9 mouse cellular contexts compared by ENCODE assay signal in genomic region chr17:71000255-71000654, GRCm38 (mm10). TPM values are rescaled to one million over a fixed set of nuclear protein-coding genes. Genes with fewer than 3 reads are reported as not detected.
DNase-seq lines count a peak whose midpoint lies in the region; ATAC-seq lines count a peak whose summit lies in the region.
"Had no signal": no experiment of that assay in that cellular context is flagged by ENCODE, and none has a peak within 500 bp of the region (broad histone marks: within the 10 kb centered on the region; RNA-seq: fewer than 3 reads in every experiment).

No protein-coding gene starts in this region.

- H3K9ac ChIP-seq in liver, embryonic 11.5 days (ENCODE audit: low read depth, low read length), result no peak overlapping the region
- no peak overlapping the region for H3K9ac ChIP-seq in embryonic facial prominence, embryonic 11.5 days (replicated peaks; ENCODE audit: low read length)
- no peak overlapping the region for H3K9ac ChIP-seq in hindbrain, embryonic 16.5 days (ENCODE audit: low read depth, low read length)
- no peak overlapping the region for H3K9ac ChIP-seq in midbrain, embryonic 14.5 days (replicated peaks; ENCODE audit: low read length)

- no peak for DNase-seq in liver, embryonic 11.5 days (ENCODE audit: low spot score)
- no peak for DNase-seq in liver
- DNase-seq in embryonic facial prominence, embryonic 11.5 days (ENCODE audit: low spot score), result no peak
- no peak for DNase-seq in midbrain, embryonic 14.5 days
- DNase-seq in retina, embryonic 14.5 days (ENCODE audit: low spot score), result no peak
- DNase-seq in thymus, postnatal 0 days (ENCODE audit: low spot score), result no peak
- DNase-seq in right cerebral cortex, postnatal 14 days, result no peak
- DNase-seq: cerebellum, adult 2 months had no signal

- peaks cover 34% of the 10 kb centered on the region for H3K4me1 ChIP-seq in liver, embryonic 11.5 days (replicated peaks; ENCODE audit: control insufficient read depth, insufficient read depth, low read length)
- H3K4me1 ChIP-seq in embryonic facial prominence, embryonic 11.5 days (ENCODE audit: control insufficient read depth, insufficient read depth, low read length), result no peaks in the 10 kb centered on the region
- H3K4me1 ChIP-seq in hindbrain, embryonic 16.5 days (ENCODE audit: control insufficient read depth, insufficient read depth, low read depth, low read length), result peaks cover 11% of the 10 kb centered on the region
- H3K4me1 ChIP-seq in midbrain, embryonic 14.5 days (ENCODE audit: control insufficient read depth, insufficient read depth, low read length), result peaks cover 6% of the 10 kb centered on the region; the same call in 1 of the 2 replicates

- H3K27ac ChIP-seq in liver, embryonic 11.5 days (ENCODE audit: low read depth, low read length), result no peak overlapping the region
- no peak overlapping the region for H3K27ac ChIP-seq in embryonic facial prominence, embryonic 11.5 days (replicated peaks; ENCODE audit: low read depth, low read length)
- no peak overlapping the region for H3K27ac ChIP-seq in hindbrain, embryonic 16.5 days (ENCODE audit: low read depth, low read length)
- no peak overlapping the region for H3K27ac ChIP-seq in midbrain, embryonic 14.5 days (replicated peaks; ENCODE audit: low read depth, low read length)

- no peak for ATAC-seq in liver, embryonic 11.5 days (replicated peaks; ENCODE audit: low FRiP score)
- ATAC-seq in embryonic facial prominence, embryonic 11.5 days (replicated peaks; ENCODE audit: insufficient number of reproducible peaks, low FRiP score, low TSS enrichment, low read depth), result no peak
- ATAC-seq in hindbrain, embryonic 16.5 days, result no peak
- no peak for ATAC-seq in midbrain, embryonic 14.5 days (ENCODE audit: low FRiP score, low TSS enrichment)

- no peaks in the 10 kb centered on the region for H3K9me3 ChIP-seq in liver, embryonic 11.5 days (ENCODE audit: control insufficient read depth, low read length)
- H3K9me3 ChIP-seq in embryonic facial prominence, embryonic 11.5 days (replicated peaks; ENCODE audit: control insufficient read depth, low read length), result no peaks in the 10 kb centered on the region
- no peaks in the 10 kb centered on the region for H3K9me3 ChIP-seq in hindbrain, embryonic 16.5 days (ENCODE audit: control insufficient read depth, low read length)
- H3K9me3 ChIP-seq in midbrain, embryonic 14.5 days (ENCODE audit: control insufficient read depth, low read length), result no peaks in the 10 kb centered on the region

- peak overlapping the region; percentile 80 for H3K4me2 ChIP-seq in liver, embryonic 11.5 days
- H3K4me2 ChIP-seq in embryonic facial prominence, embryonic 11.5 days (ENCODE audit: low read depth, low read length), result peak overlapping the region; percentile 30
- H3K4me2 ChIP-seq in hindbrain, embryonic 16.5 days (ENCODE audit: low read length), result peak overlapping the region; percentile 19; the same call in 1 of the 2 replicates
- peak overlapping the region; percentile 80; the same call in 1 of the 2 replicates for H3K4me2 ChIP-seq in midbrain, embryonic 14.5 days (ENCODE audit: low read length)

- H3K4me3 ChIP-seq in liver, embryonic 11.5 days (ENCODE audit: low read depth, low read length), result peak overlapping the region; percentile 94; the same call in 1 of the 2 replicates
- no peak overlapping the region for H3K4me3 ChIP-seq in embryonic facial prominence, embryonic 11.5 days (ENCODE audit: low read depth, low read length)
- no peak overlapping the region for H3K4me3 ChIP-seq in hindbrain, embryonic 16.5 days (ENCODE audit: low read length)
- H3K4me3 ChIP-seq in midbrain, embryonic 14.5 days (replicated peaks; ENCODE audit: low read depth, low read length), result no peak overlapping the region

- 56% methylated on average over 2 of the region's 2 CpGs for WGBS in liver, embryonic 11.5 days
- 79% methylated on average over 2 of the region's 2 CpGs for WGBS in embryonic facial prominence, embryonic 11.5 days
- WGBS in hindbrain, embryonic 16.5 days, result 87% methylated on average over 2 of the region's 2 CpGs
- 69% methylated on average over 2 of the region's 2 CpGs for WGBS in midbrain, embryonic 14.5 days

- H3K27me3 ChIP-seq in liver, embryonic 11.5 days (replicated peaks; ENCODE audit: control insufficient read depth, insufficient read depth, low read length), result no peaks in the 10 kb centered on the region
- H3K27me3 ChIP-seq in embryonic facial prominence, embryonic 11.5 days (ENCODE audit: control insufficient read depth, insufficient read depth, low read length), result no peaks in the 10 kb centered on the region
- no peaks in the 10 kb centered on the region for H3K27me3 ChIP-seq in hindbrain, embryonic 16.5 days (replicated peaks; ENCODE audit: control insufficient read depth, insufficient read depth, low read length)
- no peaks in the 10 kb centered on the region for H3K27me3 ChIP-seq in midbrain, embryonic 14.5 days (ENCODE audit: control insufficient read depth, insufficient read depth, low read length)

- peaks cover 11% of the 10 kb centered on the region for H3K36me3 ChIP-seq in liver, embryonic 11.5 days (ENCODE audit: control insufficient read depth, insufficient read depth, low read length)
- H3K36me3 ChIP-seq in embryonic facial prominence, embryonic 11.5 days (replicated peaks; ENCODE audit: control insufficient read depth, insufficient read depth, low read depth, low read length), result peaks cover 5% of the 10 kb centered on the region
- peaks cover 2% of the 10 kb centered on the region; the same call in 1 of the 2 replicates for H3K36me3 ChIP-seq in hindbrain, embryonic 16.5 days (ENCODE audit: control insufficient read depth, insufficient read depth, low read length)
- peaks cover 9% of the 10 kb centered on the region for H3K36me3 ChIP-seq in midbrain, embryonic 14.5 days (ENCODE audit: control insufficient read depth, insufficient read depth, low read length)

RNA-seq across cellular contexts. Expression of gene Myom1, which starts 2.2 kb away (rescaled TPM):
- polyA plus RNA-seq in liver, embryonic 11.5 days (2014; fragmentation: Nextera tagmentation; extraction: Ambion mirVana), result 5.8 and 7.3 TPM in 2 replicates
- 4.7 and 5.9 TPM in 2 replicates for polyA plus RNA-seq in embryonic facial prominence, embryonic 11.5 days (2014; fragmentation: Nextera tagmentation; extraction: Ambion mirVana)
- polyA plus RNA-seq in hindbrain, embryonic 16.5 days (2015; fragmentation: Nextera tagmentation; extraction: Ambion mirVana), result 0.91 and 2.7 TPM in 2 replicates
- 0.85 and 1.3 TPM in 2 replicates for polyA plus RNA-seq in midbrain, embryonic 14.5 days (2014; fragmentation: Nextera tagmentation; extraction: Ambion mirVana)
- 1.2 and 1.4 TPM in 2 replicates for polyA plus RNA-seq in thymus, postnatal 0 days (2015; fragmentation: Nextera tagmentation; extraction: Ambion mirVana)

RNA-seq across cellular contexts. Expression of gene Myl12a, which starts 2.4 kb away (rescaled TPM):
- polyA plus RNA-seq in liver, embryonic 11.5 days (2014; fragmentation: Nextera tagmentation; extraction: Ambion mirVana), result 428 and 442 TPM in 2 replicates
- polyA plus RNA-seq in embryonic facial prominence, embryonic 11.5 days (2014; fragmentation: Nextera tagmentation; extraction: Ambion mirVana), result 595 and 613 TPM in 2 replicates
- polyA plus RNA-seq in hindbrain, embryonic 16.5 days (2015; fragmentation: Nextera tagmentation; extraction: Ambion mirVana), result 106 and 118 TPM in 2 replicates
- 72.1 and 109 TPM in 2 replicates for polyA plus RNA-seq in midbrain, embryonic 14.5 days (2014; fragmentation: Nextera tagmentation; extraction: Ambion mirVana)
- polyA plus RNA-seq in thymus, postnatal 0 days (2015; fragmentation: Nextera tagmentation; extraction: Ambion mirVana), result 587 and 594 TPM in 2 replicates

Comparison
In these comparisons a context has a peak if more than half of its experiments do, and no peak if none do; other contexts are left out.
1. H3K4me2 ChIP-seq: peak in every context shown above with its lines; median percentile 80 in liver, embryonic 11.5 days; 80 in midbrain, embryonic 14.5 days; 30 in embryonic facial prominence, embryonic 11.5 days; 19 in hindbrain, embryonic 16.5 days.